7 mouse cellular contexts compared by ENCODE assay signal in genomic region chr13:31559419-31560144, GRCm38 (mm10). TPM values are rescaled to one million over a fixed set of nuclear protein-coding genes. Genes with fewer than 3 reads are reported as not detected.
DNase-seq lines count a peak whose midpoint lies in the region; ATAC-seq lines count a peak whose summit lies in the region.

No protein-coding gene starts in this region.

- H3K9me3 ChIP-seq in limb, embryonic 12.5 days: no peaks in the 10 kb centered on the region
- H3K9me3 ChIP-seq in midbrain, embryonic 10.5 days (replicated peaks): no peaks in the 10 kb centered on the region

- DNase-seq in adrenal gland, adult 2 months: peak; percentile 82
- DNase-seq in cerebellum, postnatal 10 days: peak; percentile 81
- peak; percentile 47 for DNase-seq in gastrocnemius, postnatal 14 days
- peak; percentile 70 for DNase-seq in midbrain, embryonic 10.5 days (ENCODE audit: low spot score)
- DNase-seq in spleen, postnatal 4 days (ENCODE audit: low spot score in 2 of 2): peak; percentile 26 to 72

- peak overlapping the region; percentile 44; the same call in 1 of the 2 replicates for H3K9ac ChIP-seq in limb, embryonic 12.5 days (replicated peaks)

- intact Hi-C loops in gastrocnemius, postnatal 14 days (cut with DNase I; ENCODE audit: low total_unique reads): no loop called here

- H3K4me3 ChIP-seq in limb, embryonic 12.5 days (replicated peaks): peak overlapping the region; percentile 69
- H3K4me3 ChIP-seq in midbrain, embryonic 10.5 days: peak overlapping the region; percentile 72

- WGBS in limb, embryonic 12.5 days: under 1% methylated on average over 81 of the region's 92 CpGs
- under 1% methylated on average over 92 of the region's 92 CpGs for WGBS in midbrain, embryonic 10.5 days

- H3K36me3 ChIP-seq in limb, embryonic 12.5 days: no peaks in the 10 kb centered on the region
- no peaks in the 10 kb centered on the region for H3K36me3 ChIP-seq in midbrain, embryonic 10.5 days

- ATAC-seq in inflammation-experienced regulatory T-cells, adult 6 months: peak; percentile 55
- peak; percentile 53; the same call in 1 of the 2 replicates for ATAC-seq in limb, embryonic 12.5 days (ENCODE audit: insufficient number of reproducible peaks, insufficient read depth, low FRiP score, low TSS enrichment, low read depth)

- peak overlapping the region; percentile 100 for H3K4me2 ChIP-seq in limb, embryonic 12.5 days

- peaks cover 35% of the 10 kb centered on the region for H3K4me1 ChIP-seq in limb, embryonic 12.5 days (replicated peaks)
- H3K4me1 ChIP-seq in midbrain, embryonic 10.5 days: peaks cover 35% of the 10 kb centered on the region

- peaks cover 92% of the 10 kb centered on the region for H3K27me3 ChIP-seq in limb, embryonic 12.5 days
- H3K27me3 ChIP-seq in midbrain, embryonic 10.5 days (ENCODE audit: low read depth, poor library complexity, severe bottlenecking): peaks cover 100% of the 10 kb centered on the region

- H3K27ac ChIP-seq in limb, embryonic 12.5 days: no peak overlapping the region
- peak overlapping the region; percentile 38; the same call in 1 of the 2 replicates for H3K27ac ChIP-seq in midbrain, embryonic 10.5 days (replicated peaks)

RNA-seq across cellular contexts. Expression of gene A530084C06Rik, which starts 0.4 kb away (rescaled TPM):
- total RNA-seq in adrenal gland, adult 2 months (2021): not detected
- polyA plus RNA-seq in adrenal gland, adult 2 months (2012; rRNA removed): 0.04 and 0.09 TPM in 2 replicates
- total RNA-seq in gastrocnemius, postnatal 14 days (2021): not detected
- polyA plus RNA-seq in inflammation-experienced regulatory T-cells, adult 6 months (2017; shearing (Covaris generic)): not detected
- 0.10 TPM in 1 of 2 replicates, not detected in the other for polyA plus RNA-seq in limb, embryonic 12.5 days (2016; fragmentation: Nextera tagmentation; extraction: Ambion mirVana)
- not detected in 2 replicates for polyA plus RNA-seq in midbrain, embryonic 10.5 days (2016; fragmentation: Nextera tagmentation; extraction: Ambion mirVana)

RNA-seq across cellular contexts. Expression of gene Foxq1, which starts 3.6 kb away (rescaled TPM):
- total RNA-seq in adrenal gland, adult 2 months (2021): under 1 TPM in 1 of 2 experiments, not detected in 1; 0.14 TPM
- 0.33 and 0.53 TPM in 2 replicates for polyA plus RNA-seq in adrenal gland, adult 2 months (2012; rRNA removed)
- not detected for total RNA-seq in gastrocnemius, postnatal 14 days (2021)
- not detected for polyA plus RNA-seq in inflammation-experienced regulatory T-cells, adult 6 months (2017; shearing (Covaris generic))
- polyA plus RNA-seq in limb, embryonic 12.5 days (2016; fragmentation: Nextera tagmentation; extraction: Ambion mirVana): 0.17 and 0.18 TPM in 2 replicates
- polyA plus RNA-seq in midbrain, embryonic 10.5 days (2016; fragmentation: Nextera tagmentation; extraction: Ambion mirVana): 0.70 and 1.5 TPM in 2 replicates
